Mouse (Mus musculus) gastrocnemius, postnatal 36 days (tissue): ENCODE measurements around the gene Ahsg. TPM values are rescaled to one million over a fixed set of nuclear protein-coding genes. Genes with fewer than 3 reads are reported as not detected.

Experiments
- DNase-seq, 2 experiments: peaks; one replicate each; pipeline ENCODE4 v3.0.0; 2022
- intact Hi-C: fragments of 180-260 bp; cut with DNase I; formaldehyde crosslinking; loops from one replicate; pipeline ENCODE4 v1.15.1; 2025
- total RNA-seq, 2 experiments: library from RNA; stranded (reverse); gene quantifications; 2 replicates each; pipeline ENCODE4 v1.2.3; 2021

Gene Ahsg
- total RNA-seq, 2 experiments from 2014 or later = 0.97 TPM; not detected in 1

DNA sequence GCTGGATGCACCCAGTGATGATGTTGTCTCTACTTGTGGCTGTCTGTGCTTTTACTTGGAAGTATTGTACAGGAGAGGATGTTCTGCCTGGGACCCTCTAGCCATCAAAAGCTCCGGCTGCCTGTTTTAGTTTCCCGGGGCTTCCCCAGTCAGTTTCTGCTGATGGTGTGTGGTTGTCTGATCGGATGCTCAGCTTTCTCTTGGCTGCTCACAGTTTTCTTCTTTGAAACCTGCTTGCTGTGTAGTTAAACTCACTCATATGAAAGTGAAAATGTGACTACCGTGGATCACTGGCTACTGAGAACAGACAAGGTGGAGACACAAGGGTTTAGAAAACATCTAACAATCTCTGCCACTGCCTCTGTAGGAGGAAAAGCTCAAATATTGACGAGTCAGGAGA lies 7.6 kb upstream of the Ahsg start:
- intact Hi-C loops = no loop called here

DNA sequence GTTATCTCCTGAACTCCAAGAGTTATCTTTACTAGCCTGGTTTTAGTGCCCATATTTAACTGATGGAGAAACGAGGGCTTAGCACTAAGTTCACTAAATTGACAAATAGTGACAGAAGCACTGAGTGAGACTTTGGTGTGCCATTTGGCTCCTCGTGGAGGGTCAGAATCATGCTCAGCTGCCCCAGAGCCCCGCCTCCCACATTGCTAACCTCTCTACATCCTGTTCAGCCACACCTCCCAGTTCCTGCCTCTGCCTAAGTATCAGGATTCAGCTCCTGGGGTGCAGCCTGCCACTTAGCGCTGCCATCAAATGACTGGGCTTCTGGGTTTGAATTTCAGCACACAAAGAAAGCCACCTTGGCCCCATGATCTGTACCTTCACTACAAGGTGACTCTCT lies 5.7 kb upstream of the Ahsg start:
- no peak for DNase-seq
- intact Hi-C loops = no loop called here

More for the DNA sequence above, 7.6 kb upstream of the Ahsg start:
- no peak for DNase-seq

DNA sequence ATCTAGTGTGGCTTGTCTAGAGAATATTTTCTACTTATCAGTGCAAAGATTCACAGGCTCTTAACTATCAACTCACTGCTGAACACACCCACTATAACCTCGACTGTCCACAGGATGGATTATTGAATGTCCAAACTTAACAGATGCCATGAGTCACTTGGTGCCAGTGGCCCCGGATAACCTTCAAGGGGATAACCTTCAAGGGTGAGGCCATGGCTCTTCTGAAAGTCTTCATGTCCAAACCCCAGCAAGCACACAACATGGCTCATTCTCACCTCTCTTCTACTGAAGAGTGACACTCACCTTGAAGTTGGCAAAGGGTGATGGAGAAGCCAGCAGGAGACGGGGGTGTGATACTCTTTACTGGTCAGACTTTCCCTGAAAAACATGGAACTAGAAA lies 4.4 kb upstream of the Ahsg start:
- DNase-seq = no peak
- intact Hi-C loops = no loop called here

DNA sequence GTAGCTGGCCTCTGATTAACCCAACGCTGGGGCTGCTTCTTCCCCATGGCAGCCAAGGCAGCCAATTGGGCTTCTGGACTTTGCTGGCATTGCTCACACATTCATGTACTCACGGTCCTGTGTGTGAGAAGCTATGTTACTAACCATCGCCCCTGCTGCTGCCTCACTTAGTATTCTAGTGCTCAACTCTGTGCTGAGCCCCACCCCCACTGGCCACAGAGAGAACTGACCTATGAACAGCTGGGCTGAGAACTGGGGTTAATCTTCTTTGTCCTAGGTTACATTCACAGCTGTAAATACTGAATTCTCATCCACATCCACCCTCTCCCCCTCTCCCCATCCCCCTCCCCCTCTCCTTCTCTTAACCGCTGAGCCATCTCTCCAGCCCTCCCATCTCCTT lies 2.2 kb upstream of the Ahsg start:
- DNase-seq = no peak
- intact Hi-C loops = no loop called here

DNA sequence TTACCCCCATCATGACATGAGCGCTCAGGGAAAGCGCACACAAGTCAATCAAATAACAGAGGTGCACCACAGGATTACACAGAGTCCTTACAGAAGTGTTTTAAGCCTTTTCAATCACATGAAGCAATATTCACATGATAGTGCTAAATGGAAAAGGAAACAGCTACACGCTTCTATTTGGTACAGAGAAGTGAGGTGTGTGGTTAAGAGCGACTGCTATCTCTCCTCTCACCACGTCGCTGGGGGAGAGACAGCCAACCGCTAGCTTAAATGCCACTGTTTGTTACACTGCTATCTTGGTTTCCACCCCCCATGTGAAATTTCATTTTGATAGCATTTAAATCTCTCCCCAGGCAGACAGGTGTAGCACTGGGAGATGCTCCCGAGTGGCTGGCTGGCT lies 1.4 kb upstream of the Ahsg start:
- intact Hi-C loops = no loop called here
- no peak for DNase-seq

DNA sequence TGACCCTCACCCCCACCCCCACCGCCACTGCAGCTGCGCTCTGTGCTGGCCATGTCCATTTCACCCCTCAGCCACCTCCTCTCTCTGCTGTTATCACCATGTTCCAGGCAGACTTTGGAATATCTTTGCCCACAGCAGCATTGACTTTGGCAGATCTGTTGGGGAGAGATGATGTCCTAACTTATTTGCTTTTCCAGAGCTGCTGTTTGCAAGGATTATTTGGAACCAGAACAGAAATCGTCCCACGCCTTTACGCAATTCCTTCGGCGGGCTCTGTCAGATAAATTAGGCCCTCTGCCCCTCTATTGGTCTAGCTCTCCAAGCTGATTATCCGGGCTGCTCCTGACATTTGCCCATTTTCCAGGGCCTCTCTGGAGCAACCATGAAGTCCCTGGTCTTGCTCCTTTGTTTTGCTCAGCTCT lies 667 bp downstream of the Ahsg start:
- intact Hi-C loops = no loop called here
- no peak for DNase-seq

DNA sequence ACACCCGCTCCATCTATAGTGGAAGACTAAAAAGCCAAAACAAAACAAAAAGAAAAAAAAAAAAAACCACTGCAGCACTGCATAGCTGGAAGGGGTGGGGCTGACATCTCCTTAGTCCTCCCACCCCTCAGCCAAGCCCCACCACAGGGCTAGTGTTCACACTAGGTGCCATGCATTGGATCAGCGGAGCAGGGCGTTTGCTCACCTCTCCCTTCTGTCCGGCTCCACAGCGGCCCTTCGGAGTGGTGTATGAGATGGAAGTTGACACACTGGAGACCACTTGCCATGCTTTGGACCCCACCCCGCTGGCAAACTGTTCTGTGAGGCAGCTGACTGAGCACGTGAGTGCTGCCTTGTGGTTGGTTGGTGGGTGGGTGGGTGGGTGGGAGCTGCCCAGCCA lies 3.0 kb downstream of the Ahsg start:
- intact Hi-C loops = no loop called here
- DNase-seq = no peak

DNA sequence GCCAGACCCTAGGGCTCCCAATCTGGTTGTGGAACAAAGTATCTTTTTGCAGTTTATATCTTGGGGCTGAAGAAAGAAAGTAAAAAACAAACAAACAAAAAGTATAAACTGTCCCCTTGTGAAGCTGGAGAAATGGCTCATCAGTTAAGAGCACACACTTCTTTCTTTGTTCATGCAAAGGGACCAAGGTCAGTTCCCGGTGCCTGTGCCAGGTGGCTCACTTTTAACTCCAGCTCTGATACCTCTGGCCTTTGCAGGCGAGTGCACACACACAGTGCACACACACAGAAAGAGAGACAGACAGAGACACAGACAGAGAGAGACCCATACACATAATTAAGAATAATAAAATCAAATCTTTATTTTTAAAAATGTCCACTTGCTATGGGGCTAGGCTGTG lies 5.5 kb downstream of the Ahsg start:
- DNase-seq = no peak
- intact Hi-C loops = no loop called here

DNA sequence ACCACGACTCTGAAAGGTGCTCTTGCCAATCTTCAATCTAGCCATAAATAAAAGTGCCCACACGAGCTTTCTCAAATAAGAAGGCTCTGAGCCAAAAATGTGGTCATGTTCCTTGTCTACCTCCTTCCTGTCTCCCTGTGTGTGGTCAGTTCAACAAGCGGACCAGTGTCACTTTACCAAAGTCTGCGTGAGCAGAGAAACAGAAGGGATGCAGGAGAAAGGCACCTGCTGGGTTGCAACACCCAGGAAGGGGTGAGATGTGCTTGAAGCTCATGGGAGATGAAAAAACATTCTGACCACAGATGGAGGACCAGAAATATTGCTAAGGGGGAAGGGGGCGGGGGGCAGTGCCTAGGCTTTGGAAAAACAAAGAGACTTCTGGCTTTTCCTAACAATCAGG lies 8.3 kb downstream of the Ahsg start:
- DNase-seq = no peak
- intact Hi-C loops = no loop called here

DNA sequence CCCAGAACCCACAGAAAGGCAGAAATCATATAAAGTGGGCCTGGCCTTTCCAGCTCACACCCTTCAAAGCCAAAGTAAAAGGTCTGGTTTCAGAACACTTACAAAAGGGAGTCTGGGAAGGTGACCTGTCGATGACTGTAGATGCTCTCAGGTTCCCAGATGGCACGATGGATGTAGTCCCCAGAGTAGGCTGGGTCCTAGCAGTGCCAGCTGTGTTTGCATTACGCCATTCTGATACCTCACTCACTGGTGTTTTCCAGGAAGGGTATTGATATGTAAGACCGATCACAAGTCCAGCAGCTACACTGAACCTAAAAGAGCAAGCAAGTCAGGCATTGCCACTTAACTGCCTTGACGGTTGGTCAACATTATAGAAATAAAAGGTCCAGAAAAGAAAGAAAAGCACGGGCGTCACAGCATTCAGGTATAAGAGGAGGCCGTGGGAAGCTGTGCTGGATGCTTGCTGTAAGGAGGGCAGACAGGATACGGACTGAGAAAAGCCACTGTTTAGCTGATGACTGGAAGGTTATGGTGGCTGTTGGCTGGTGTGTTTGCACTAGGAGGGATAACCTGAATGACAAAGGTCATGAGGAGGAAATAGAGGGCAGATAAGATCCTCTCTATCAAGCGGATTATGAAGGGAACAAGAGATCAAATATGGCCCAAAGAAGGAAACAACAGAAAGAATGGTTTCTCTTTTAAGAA lies 8.9 kb downstream of the Ahsg start:
- intact Hi-C loops = no loop called here
- DNase-seq = no peak

DNA sequence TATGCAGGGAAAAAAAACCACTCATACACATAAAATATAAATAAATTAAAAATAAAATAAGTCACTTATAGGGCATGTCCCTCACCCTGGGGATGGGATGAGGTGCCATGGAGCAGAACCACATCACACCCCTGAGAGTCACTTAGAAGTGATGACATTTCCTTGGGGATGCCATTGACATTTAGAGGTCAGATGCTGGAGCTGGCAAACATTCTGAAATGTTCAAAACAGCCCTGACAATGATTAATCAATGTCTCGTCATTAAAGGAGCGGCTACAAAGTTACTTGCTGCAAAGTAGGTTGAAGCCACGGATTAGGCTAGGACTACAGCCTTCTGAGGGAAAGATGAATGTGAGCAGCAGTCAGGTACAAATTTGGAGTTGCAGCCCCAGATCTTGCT lies 10.2 kb downstream of the Ahsg start:
- DNase-seq = no peak
- intact Hi-C loops = no loop called here

DNA sequence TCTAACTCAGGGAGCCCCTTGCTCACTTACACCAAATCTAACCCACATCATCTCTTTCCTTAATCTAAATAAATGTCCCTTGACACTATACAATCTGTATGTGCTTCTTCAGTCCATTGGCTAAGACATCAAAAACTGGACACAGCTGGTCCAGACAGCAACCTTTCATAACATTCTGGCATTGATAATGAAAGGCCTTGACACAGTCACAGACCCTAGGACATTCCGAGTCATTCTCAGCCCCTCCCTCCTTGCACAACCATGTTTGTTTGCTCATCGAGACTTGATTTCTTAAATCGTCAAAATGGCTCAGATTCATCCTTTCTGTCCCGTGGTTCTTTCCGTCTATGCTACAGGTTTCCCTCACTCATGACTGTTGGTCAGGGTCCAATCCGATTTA lies 18.2 kb downstream of the Ahsg start:
- DNase-seq = no peak

DNA sequence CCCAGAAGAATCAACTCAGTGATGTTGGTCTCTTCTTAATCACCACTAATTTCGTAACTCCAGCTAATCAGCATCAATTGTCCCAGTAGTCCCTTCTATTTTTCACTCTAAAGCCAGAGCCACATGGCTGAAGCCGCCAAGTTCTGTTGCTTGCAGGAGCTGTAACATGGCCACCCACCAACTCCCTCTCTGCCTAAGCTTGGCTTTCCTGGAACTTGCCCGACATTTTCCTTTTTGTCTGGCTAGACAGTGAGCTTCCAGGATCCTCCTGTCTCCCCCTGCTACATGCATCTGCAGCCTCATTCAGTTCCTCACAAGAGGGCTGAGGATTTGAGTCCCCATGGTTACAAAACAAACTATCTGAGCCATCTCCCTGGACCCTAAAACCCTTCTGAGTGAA lies 20.9 kb downstream of the Ahsg start:
- no peak for DNase-seq
- intact Hi-C loops = no loop called here

More for the DNA sequence above, 18.2 kb downstream of the Ahsg start:
- intact Hi-C loops = no loop called here

DNA sequence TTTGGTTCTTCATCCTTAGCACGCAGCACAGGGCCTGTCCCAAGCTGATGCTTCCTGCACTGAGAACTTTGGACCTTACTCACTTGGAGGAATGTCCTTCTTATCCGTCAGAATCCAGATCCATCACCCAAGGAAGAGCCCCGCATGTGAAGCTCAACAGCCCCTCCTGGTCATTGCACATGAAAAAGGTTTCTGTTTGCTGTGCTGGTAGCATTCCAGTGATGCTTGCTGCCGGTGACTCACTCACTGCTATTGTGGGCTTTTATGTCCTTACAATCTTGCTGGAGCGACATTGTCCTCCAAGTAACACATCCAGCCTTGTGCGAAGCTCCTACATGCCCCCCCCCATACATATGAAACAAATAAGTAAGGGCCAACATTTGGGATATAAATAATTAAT lies 21.8 kb downstream of the Ahsg start:
- DNase-seq = no peak
- intact Hi-C loops = no loop called here

DNA sequence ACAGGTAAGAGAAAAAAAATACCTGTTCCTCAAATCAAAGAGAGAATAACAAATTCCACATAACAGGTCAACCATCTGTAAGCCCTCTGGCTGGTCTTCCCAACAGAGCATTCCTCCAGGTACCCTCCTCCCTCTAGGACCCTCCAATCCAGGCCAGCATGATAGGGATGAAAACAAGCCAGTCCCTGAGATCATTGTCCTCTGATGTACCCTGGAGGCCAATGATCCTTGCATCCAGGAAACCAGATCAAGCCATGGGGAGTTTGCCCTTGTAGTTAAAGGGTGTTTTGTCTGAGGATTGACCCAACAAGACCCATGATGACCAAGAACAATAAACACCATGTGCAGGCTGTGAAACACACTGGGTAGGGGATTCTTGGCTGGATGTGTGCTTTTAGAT lies 23.2 kb downstream of the Ahsg start:
- intact Hi-C loops = no loop called here
- no peak for DNase-seq

DNA sequence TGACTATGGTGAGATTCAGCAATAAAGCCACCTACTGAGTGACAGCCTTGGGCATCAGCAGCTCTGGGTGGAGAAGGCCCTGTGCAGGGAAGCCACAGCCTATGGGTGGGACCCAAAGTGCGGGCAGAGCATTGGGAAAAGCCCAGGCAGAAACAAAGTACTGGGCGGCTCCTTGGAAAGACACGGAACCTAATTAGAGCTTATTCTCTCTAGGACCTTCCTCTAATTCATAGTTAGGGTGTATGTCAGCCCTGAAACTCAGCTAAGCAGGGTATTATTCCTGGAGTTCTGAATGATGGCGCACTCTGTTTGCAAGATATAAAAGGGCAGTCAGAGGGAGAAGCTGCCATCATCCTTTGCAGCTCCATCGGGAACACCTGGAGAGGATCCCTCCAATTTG lies 27.0 kb downstream of the Ahsg start, which contains the start of gene Fetub:
Gene Fetub, plus strand, starts transcription at position 301 of the 400 bp plus-strand sequence.
- no peak for DNase-seq
- intact Hi-C loops = no loop called here

DNA sequence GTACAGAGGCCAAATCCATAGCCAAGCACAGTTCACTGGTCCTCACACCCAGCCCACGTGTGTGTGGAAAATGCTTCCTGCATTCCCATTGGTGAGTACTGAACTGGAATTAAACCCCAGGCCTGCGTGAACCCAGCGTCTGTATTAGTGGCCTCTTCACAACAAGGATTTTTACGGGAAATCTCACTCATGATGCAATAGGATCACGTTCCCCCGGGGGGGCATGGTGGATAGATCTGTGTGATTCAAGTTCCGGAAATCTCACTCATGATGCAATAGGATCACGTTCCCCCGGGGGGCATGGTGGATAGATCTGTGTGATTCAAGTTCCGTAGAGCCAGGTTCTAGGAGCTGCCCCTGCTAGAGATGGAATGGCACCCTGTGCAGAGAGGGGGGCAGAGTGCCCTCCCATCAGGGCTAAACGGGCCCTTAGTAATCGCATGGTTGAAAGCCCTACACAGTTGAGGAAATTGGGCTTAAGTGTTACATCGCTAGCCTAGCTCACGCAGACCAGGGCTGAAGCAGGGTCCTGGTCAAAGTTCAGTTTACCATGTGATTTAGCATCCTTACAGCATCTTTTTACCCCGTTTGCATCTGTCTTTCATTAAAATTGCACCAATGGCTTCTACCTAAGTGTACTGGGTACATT lies 27.7 kb downstream of the Ahsg start:
- intact Hi-C loops = no loop called here
- no peak for DNase-seq

DNA sequence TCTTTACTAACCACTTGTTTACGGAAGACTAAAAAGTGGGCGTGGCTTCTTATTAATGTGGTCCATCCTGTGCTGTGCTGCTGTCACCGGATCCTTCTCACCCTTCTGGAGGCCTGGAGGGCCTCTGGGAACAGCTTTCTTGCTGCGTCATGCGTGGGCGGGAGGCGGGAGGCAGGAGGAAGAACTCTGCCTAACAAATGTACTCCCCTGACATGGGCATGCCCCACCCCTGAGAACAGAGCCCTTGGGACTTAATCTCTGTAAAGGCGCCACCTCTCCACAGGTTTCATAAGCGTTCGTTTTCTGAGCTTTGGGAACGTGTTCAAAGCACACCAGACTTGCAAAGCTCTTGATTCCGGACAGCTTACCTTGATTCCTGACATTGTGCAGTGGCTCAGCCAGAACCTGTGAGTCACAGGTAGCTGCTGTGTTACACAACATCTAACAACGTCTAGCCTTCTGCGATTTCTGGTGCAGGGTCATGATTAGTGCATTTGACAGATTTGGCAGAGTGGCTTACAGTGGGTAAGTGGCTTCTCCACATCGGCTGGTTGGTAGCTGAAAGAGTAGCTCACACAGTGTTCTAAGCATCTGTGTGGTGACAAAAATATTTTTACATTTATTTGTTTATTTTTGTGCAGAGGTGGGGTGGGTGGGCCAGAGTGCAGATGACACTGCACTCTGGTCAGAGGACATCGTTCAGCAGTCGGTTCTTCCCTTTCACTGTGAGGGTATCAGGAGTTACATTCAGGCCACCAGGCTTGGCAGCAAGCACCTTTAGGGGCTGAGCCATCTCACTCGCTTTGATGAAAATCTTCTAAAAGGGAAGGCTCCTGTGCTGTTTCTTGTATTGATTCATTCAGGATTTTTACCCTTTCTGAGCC lies 29.1 kb downstream of the Ahsg start:
- no peak for DNase-seq
- intact Hi-C loops = no loop called here

DNA sequence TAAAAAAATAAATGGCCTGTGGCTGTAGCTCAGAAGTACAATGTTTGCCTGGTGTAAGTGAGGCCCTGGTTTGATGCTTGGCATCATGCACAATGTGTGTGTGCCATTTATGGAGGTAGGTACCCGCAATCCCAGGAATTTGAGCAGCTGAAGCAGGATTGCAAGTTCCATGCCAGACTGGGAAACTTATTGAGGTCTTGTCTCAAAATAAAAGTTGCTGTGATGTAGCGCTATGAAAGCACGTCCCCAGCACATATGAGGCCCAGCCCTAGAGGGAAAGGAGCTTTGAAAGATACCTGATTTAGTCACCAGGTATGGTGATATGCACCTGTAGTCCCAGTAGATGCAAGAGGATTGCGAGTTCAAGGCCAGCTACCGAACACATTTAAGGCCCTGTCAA lies 30.7 kb downstream of the Ahsg start:
- no peak for DNase-seq
- intact Hi-C loops = no loop called here

DNA sequence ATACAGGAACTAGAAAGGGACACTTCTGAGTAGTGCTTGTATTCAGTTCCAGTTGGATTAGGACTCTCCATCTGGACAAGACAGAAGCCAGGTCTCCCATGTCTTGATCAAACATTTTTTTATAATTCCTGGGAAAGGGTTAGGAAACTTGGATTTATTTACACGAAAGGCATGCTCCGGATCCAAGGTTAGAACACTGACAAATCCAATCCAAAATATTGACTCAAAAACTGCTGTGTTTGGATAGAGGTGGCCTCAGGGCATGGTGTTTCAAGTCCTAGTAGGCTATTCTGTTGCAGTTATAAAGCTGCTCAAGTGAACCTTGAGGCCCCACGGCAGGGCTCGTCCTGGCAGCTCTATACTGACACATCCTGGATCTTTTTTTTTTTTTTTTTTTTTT lies 31.4 kb downstream of the Ahsg start:
- intact Hi-C loops = no loop called here

DNA sequence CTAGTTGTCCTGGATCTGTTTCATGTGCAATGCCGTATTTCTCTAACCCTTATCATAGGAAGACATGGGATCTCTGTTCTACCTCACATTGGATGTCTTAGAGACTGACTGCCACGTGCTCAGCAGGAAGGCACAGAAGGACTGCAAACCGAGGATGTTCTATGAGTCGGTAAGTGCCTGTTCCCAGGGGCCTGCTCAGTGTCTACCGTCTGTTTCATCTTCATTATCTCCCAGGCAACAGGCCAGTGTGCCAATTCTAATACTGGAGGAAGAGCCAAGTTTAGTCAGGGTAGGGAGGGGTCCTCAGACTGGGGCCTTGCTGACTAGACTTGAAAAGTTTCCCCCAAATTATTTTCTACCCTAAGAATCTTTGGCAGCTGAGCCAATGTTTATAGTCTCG lies 38.5 kb downstream of the Ahsg start:
- intact Hi-C loops = no loop called here

More for the DNA sequence above, 31.4 kb downstream of the Ahsg start:
- no peak for DNase-seq

More for the DNA sequence above, 38.5 kb downstream of the Ahsg start:
- DNase-seq = no peak
